Mouse (Mus musculus) CH12.LX (cell line): ENCODE measurements at regions not wholly inside any gene's neighbourhood (a gene's known extent, or its start where the extent isn't known, plus 50 kb on each side); places are given as distances from the start of the nearest gene placed in this dataset.

Experiments
- CHD1 ChIP-seq: IDR thresholded peaks from 2 replicates; pipeline ENCODE4 v1.6.1; 2012; ENCODE audit warnings: low read depth, low read length, improper control_type of control experiment, inconsistent platforms
- CTCF ChIP-seq, 2 experiments: IDR thresholded peaks in 1 of 2; conservative IDR thresholded peaks in 1 of 2; 2 replicates each; pipeline ENCODE4 v1.5.1; 2011 to 2012; ENCODE audit warnings: low read depth in 2 of 2, low read length in 2 of 2, improper control_type of control experiment in 1 of 2, inconsistent platforms in 1 of 2, mild to moderate bottlenecking in 1 of 2, moderate library complexity in 1 of 2
- EP300 ChIP-seq: IDR thresholded peaks from 2 replicates; pipeline ENCODE4 v1.6.1; 2011; ENCODE audit warnings: low read length, improper control_type of control experiment
- POLR2A ChIP-seq: IDR thresholded peaks from 2 replicates; pipeline ENCODE4 v1.6.1; 2011; ENCODE audit warnings: low read depth, mild to moderate bottlenecking, improper control_type of control experiment, low read length

GRCm38 (mm10) chr15:41359276-41359675 is 1225.1 kb downstream of the 9330182O14Rik start:
- TF ChIP-seq CHD1 (no peak), POLR2A (no peak), CTCF (conservative IDR thresholded peaks at IDR 0.05 in 1 of 2, IDR thresholded peaks at IDR 0.05 in 1 of 2; ENCODE audit: low read depth in 2 of 2, low read length in 2 of 2) (no peak), EP300 (no peak)
